Mouse (Mus musculus) limb, embryonic 11.5 days (tissue): Measurements from ENCODE around the gene Men1. TPM values are rescaled to one million over a fixed set of nuclear protein-coding genes. Genes with fewer than 3 reads are reported as not detected.

Experiments used
- ATAC-seq: fragments of 200-750 bp; cut with Nextera tagmentation; 2 replicates; pipeline ENCODE4 v1.8.0; 2017; ENCODE audit warnings: low read depth; ENCODE audit not compliant: insufficient number of reproducible peaks, low FRiP score, low TSS enrichment
- DNase-seq: peaks from one replicate; pipeline ENCODE4 v3.0.0-alpha.2; 2015; ENCODE audit warnings: low spot score
- H3K27ac ChIP-seq: fragments of 300-500 bp; sonication (generic); replicated peaks from 2 replicates; pipeline ENCODE4 v1.5.1; 2014; ENCODE audit warnings: low read depth, mild to moderate bottlenecking, low read length
- H3K27me3 ChIP-seq: fragments of 300-500 bp; sonication (generic); 2 replicates; pipeline ENCODE4 v1.6.1; 2014; ENCODE audit warnings: mild to moderate bottlenecking, low read length, mixed read lengths; ENCODE audit not compliant: control insufficient read depth, insufficient read depth
- H3K36me3 ChIP-seq: fragments of 300-500 bp; sonication (generic); 2 replicates; pipeline ENCODE4 v1.6.1; 2014; ENCODE audit warnings: mild to moderate bottlenecking, low read length, moderate library complexity, mixed read lengths; ENCODE audit not compliant: control insufficient read depth, insufficient read depth
- H3K4me1 ChIP-seq: fragments of 300-500 bp; sonication (generic); 2 replicates; pipeline ENCODE4 v1.6.1; 2014; ENCODE audit warnings: low read length, mixed read lengths; ENCODE audit not compliant: control insufficient read depth, insufficient read depth
- H3K4me2 ChIP-seq: fragments of 300-500 bp; sonication (generic); 2 replicates; pipeline ENCODE4 v1.6.1; 2014; ENCODE audit warnings: low read depth, mild to moderate bottlenecking, moderate library complexity; ENCODE audit not compliant: severe bottlenecking
- H3K4me3 ChIP-seq: fragments of 300-500 bp; sonication (generic); 2 replicates; pipeline ENCODE4 v1.5.1; 2014; ENCODE audit warnings: low read depth, low read length
- H3K9ac ChIP-seq: fragments of 300-500 bp; sonication (generic); 2 replicates; pipeline ENCODE4 v1.6.1; 2014; ENCODE audit warnings: mild to moderate bottlenecking, low read length
- H3K9me3 ChIP-seq: fragments of 300-500 bp; sonication (generic); 2 replicates; pipeline ENCODE4 v1.6.1; 2016; ENCODE audit warnings: low read length; ENCODE audit not compliant: control insufficient read depth
- WGBS: fragments of 180-500 bp; shearing (Covaris S2); extraction: QIAGEN DNeasy Blood & Tissue Kit; methylation state at CpG from one replicate; pipeline ENCODE4 v1.1.7; 2014; 5-methylcytosine and 5-hydroxymethylcytosine counted together
- polyA plus RNA-seq: library from polyadenylated mRNA; unstranded; fragments of >200 nt; fragmentation: Nextera tagmentation; extraction: Ambion mirVana; gene quantifications from 2 replicates; pipeline ENCODE4 v1.2.1, GENCODE M21; 2014

The Men1 gene
- polyA plus RNA-seq, 1 experiment from 2014 or later = 65.3 TPM

GRCm38 (mm10) chr19:6302114-6302513 is 32.7 kb upstream of the Men1 start:
- no peaks in the 10 kb centered on the region for H3K27me3 ChIP-seq
- no peak overlapping the region for H3K4me2 ChIP-seq
- ATAC-seq = no peak
- no peak overlapping the region for H3K9ac ChIP-seq
- H3K27ac ChIP-seq = no peak overlapping the region
- peaks cover 18% of the 10 kb centered on the region; the same call in 1 of the 2 replicates for H3K36me3 ChIP-seq
- H3K9me3 ChIP-seq = no peaks in the 10 kb centered on the region; the same call in 1 of the 2 replicates
- 93% methylated on average over 5 of the region's 5 CpGs for WGBS
- H3K4me3 ChIP-seq = no peak overlapping the region
- no peak for DNase-seq
- no peaks in the 10 kb centered on the region for H3K4me1 ChIP-seq

- no peaks in the 10 kb centered on the region for H3K4me1 ChIP-seq
- 42% methylated on average over 4 of the region's 4 CpGs for WGBS
- no peak for ATAC-seq
Observed at GRCm38 (mm10) chr19:6302522-6302921, 32.3 kb upstream of the Men1 start.

GRCm38 (mm10) chr19:6303831-6304230 is 30.9 kb upstream of the Men1 start:
- Histone ChIP-seq H3K36me3 (peaks cover 4% of the 10 kb centered on the region; the same call in 1 of the 2 replicates), H3K27me3 (no peaks in the 10 kb centered on the region), H3K4me1 (no peaks in the 10 kb centered on the region), H3K27ac (no peak overlapping the region), H3K4me2 (no peak overlapping the region), H3K9me3 (no peaks in the 10 kb centered on the region; the same call in 1 of the 2 replicates), H3K9ac (no peak overlapping the region), H3K4me3 (no peak overlapping the region)
- 81% methylated on average over 6 of the region's 6 CpGs for WGBS
- DNase-seq (no peak), ATAC-seq (no peak)

More at GRCm38 (mm10) chr19:6302522-6302921, 32.3 kb upstream of the Men1 start:
- Histone ChIP-seq H3K9ac (no peak overlapping the region), H3K4me3 (no peak overlapping the region), H3K36me3 (peaks cover 16% of the 10 kb centered on the region; the same call in 1 of the 2 replicates), H3K27ac (no peak overlapping the region), H3K9me3 (no peaks in the 10 kb centered on the region; the same call in 1 of the 2 replicates), H3K27me3 (no peaks in the 10 kb centered on the region), H3K4me2 (no peak overlapping the region)
- DNase-seq = no peak

GRCm38 (mm10) chr19:6304787-6305516 is 29.8 kb upstream of the Men1 start:
- H3K27me3 ChIP-seq = no peaks in the 10 kb centered on the region
- no peaks in the 10 kb centered on the region for H3K36me3 ChIP-seq
- peak overlapping the region; percentile 12; the same call in 1 of the 2 replicates for H3K4me2 ChIP-seq
- no peaks in the 10 kb centered on the region for H3K4me1 ChIP-seq
- H3K9me3 ChIP-seq = no peaks in the 10 kb centered on the region; the same call in 1 of the 2 replicates
- DNase-seq (peak; percentile 94), ATAC-seq (peak; percentile 20; the same call in 1 of the 2 replicates)
- H3K9ac ChIP-seq = no peak overlapping the region
- H3K4me3 ChIP-seq = no peak overlapping the region
- no peak overlapping the region for H3K27ac ChIP-seq
- WGBS = 25% methylated on average over 5 of the region's 5 CpGs

GRCm38 (mm10) chr19:6305517-6306115 is 29.2 kb upstream of the Men1 start:
- H3K4me1 ChIP-seq = no peaks in the 10 kb centered on the region
- no peaks in the 10 kb centered on the region for H3K36me3 ChIP-seq
- H3K9ac ChIP-seq = peak overlapping the region; percentile 53; the same call in 1 of the 2 replicates
- ATAC-seq (no peak), DNase-seq (no peak)
- no peak overlapping the region; the same call in 1 of the 2 replicates for H3K27ac ChIP-seq
- WGBS = 60% methylated on average over 8 of the region's 8 CpGs
- no peaks in the 10 kb centered on the region for H3K27me3 ChIP-seq
- H3K4me2 ChIP-seq = peak overlapping the region; percentile 74
- H3K9me3 ChIP-seq = no peaks in the 10 kb centered on the region; the same call in 1 of the 2 replicates
- H3K4me3 ChIP-seq = peak overlapping the region; percentile 67

GRCm38 (mm10) chr19:6306137-6306551 is 28.6 kb upstream of the Men1 start, which contains the start of gene Cdc42bpg:
TSS of gene Cdc42bpg (plus strand) at chr19:6306456.
- Histone ChIP-seq H3K4me2 (peak within 1 kb of the TSS; percentile 74), H3K9ac (peak within 1 kb of the TSS; percentile 53; the same call in 1 of the 2 replicates), H3K9me3 (no peaks in the 10 kb centered on the region; the same call in 1 of the 2 replicates), H3K4me1 (no peaks in the 10 kb centered on the region), H3K27me3 (no peaks in the 10 kb centered on the region), H3K36me3 (no peaks in the 10 kb centered on the region), H3K4me3 (peak within 1 kb of the TSS; percentile 67), H3K27ac (no peak within 1 kb of the TSS; the same call in 1 of the 2 replicates)
- under 1% methylated on average over 25 of the region's 38 CpGs for WGBS
- DNase-seq = peak; percentile 90
- ATAC-seq = peak; percentile 61

- peak overlapping the region; percentile 44; the same call in 1 of the 2 replicates for H3K9ac ChIP-seq
- 0% methylated on average over 27 of the region's 34 CpGs for WGBS
- DNase-seq (peak; percentile 86), ATAC-seq (peak; percentile 33; the same call in 1 of the 2 replicates)
- H3K27ac ChIP-seq = no peak overlapping the region
- no peaks in the 10 kb centered on the region for H3K4me1 ChIP-seq
- no peaks in the 10 kb centered on the region for H3K27me3 ChIP-seq
- H3K4me3 ChIP-seq = peak overlapping the region; percentile 67
- H3K9me3 ChIP-seq = no peaks in the 10 kb centered on the region; the same call in 1 of the 2 replicates
- H3K4me2 ChIP-seq = peak overlapping the region; percentile 74
- no peaks in the 10 kb centered on the region for H3K36me3 ChIP-seq
Observed at GRCm38 (mm10) chr19:6306586-6306985, 28.2 kb upstream of the Men1 start.

DNA sequence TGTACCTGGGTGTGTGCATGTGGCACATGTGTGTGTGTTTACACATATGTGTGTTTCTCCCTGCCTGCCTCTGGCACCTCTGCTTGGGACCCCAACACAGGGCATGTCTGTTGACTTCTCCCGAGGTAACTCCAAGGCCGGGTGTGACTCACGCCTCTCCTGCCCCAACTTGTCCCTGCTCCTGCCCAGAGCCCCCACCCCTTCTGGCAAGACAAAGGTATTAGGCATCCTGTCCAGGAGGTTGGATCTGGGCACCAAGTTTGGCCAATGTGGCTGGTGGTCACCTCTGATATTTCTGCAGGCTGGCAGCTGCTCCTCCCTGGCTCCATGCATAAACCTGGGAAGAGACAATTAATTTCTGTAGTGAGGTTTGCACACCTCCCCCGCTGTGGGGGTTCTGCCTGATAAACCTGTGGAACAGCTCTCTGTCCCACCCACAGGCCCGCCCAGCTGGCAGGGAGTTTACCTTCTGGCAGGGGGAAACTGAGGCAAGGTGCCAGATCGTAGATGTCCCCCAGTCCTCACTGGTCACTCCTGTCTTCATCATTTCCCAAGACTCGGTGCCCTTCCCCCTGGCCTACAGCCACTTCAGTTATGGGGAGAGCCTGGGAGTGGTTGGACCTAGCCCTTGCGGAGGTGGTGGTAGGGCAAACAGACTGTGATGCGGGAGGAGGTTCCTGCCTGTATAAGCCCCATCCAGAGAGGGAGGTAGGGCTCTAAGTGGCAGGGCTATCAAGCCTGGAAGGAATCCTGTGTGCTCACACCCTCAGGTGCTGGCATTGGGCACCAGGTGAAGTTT is 26.8 kb upstream of the Men1 start:
- Histone ChIP-seq H3K27me3 (no peaks in the 10 kb centered on the region), H3K36me3 (no peaks in the 10 kb centered on the region), H3K4me1 (no peaks in the 10 kb centered on the region), H3K27ac (no peak overlapping the region), H3K4me2 (0 out of 2 replicates have a peak overlapping the region, but pooled peaks have one; percentile 10), H3K4me3 (no peak overlapping the region), H3K9me3 (no peaks in the 10 kb centered on the region), H3K9ac (no peak overlapping the region)
- ATAC-seq (no peak), DNase-seq (no peak)
- WGBS = 74% methylated on average over 9 of the region's 9 CpGs
